ENCODE assay signal across 16 mouse cellular contexts in genomic region chr6:91266647-91267046, GRCm38 (mm10). TPM values are rescaled to one million over a fixed set of nuclear protein-coding genes. Genes with fewer than 3 reads are reported as not detected.
DNase-seq lines count a peak whose midpoint lies in the region; ATAC-seq lines count a peak whose summit lies in the region.
"Had no signal": no experiment of that assay in that cellular context is flagged by ENCODE, and none has a peak within 500 bp of the region (broad histone marks: within the 10 kb centered on the region; RNA-seq: fewer than 3 reads in every experiment).

No protein-coding gene starts in this region.

- 0 out of 2 replicates have a peak overlapping the region, but pooled peaks have one; percentile 23 for H3K27ac ChIP-seq in hindbrain, embryonic 12.5 days
- H3K27ac ChIP-seq in hindbrain, embryonic 10.5 days = no peak overlapping the region

- H3K27me3 ChIP-seq in hindbrain, embryonic 12.5 days = 0 out of 2 replicates have a peak, but pooled peaks cover 3% of the 10 kb centered on the region
- no peaks in the 10 kb centered on the region for H3K27me3 ChIP-seq in hindbrain, embryonic 10.5 days (ENCODE audit: insufficient read depth, poor library complexity, severe bottlenecking)
- H3K27me3 ChIP-seq: forebrain, embryonic 15.5 days had no signal

- DNase-seq in hindbrain, embryonic 10.5 days (ENCODE audit: low spot score) = no peak
- peak; percentile 31 for DNase-seq in thymus, postnatal 0 days (ENCODE audit: low spot score)
- no peak for DNase-seq in thymus, adult 18-20 months
- DNase-seq in cerebellum, postnatal 10 days = peak; percentile 82 to 87
- DNase-seq in frontal cortex, postnatal 25 days (ENCODE audit: low spot score in 2 of 2) = no peak
- DNase-seq in right cerebral cortex, postnatal 14 days = no peak
- DNase-seq: adrenal gland, postnatal 36 days; gastrocnemius, postnatal 25 days; kidney, adult 2 months; kidney, postnatal 4 days; liver; liver, postnatal 0 days; retina, postnatal 1 day had no signal

- H3K4me1 ChIP-seq in hindbrain, embryonic 12.5 days = peaks cover 10% of the 10 kb centered on the region; the same call in 1 of the 2 replicates
- peaks cover 14% of the 10 kb centered on the region for H3K4me1 ChIP-seq in hindbrain, embryonic 10.5 days (replicated peaks)

- no peaks in the 10 kb centered on the region for H3K9me3 ChIP-seq in hindbrain, embryonic 12.5 days (replicated peaks)
- H3K9me3 ChIP-seq in hindbrain, embryonic 10.5 days = no peaks in the 10 kb centered on the region
- H3K9me3 ChIP-seq: forebrain, embryonic 15.5 days had no signal

- no peak overlapping the region for H3K4me3 ChIP-seq in hindbrain, embryonic 12.5 days
- H3K4me3 ChIP-seq in hindbrain, embryonic 10.5 days = no peak overlapping the region
- H3K4me3 ChIP-seq: forebrain, embryonic 15.5 days had no signal

- no peak overlapping the region for H3K4me2 ChIP-seq in hindbrain, embryonic 12.5 days (replicated peaks)
- H3K4me2 ChIP-seq: forebrain, embryonic 15.5 days; midbrain, embryonic 11.5 days had no signal

- H3K36me3 ChIP-seq in hindbrain, embryonic 12.5 days = no peaks in the 10 kb centered on the region
- no peaks in the 10 kb centered on the region for H3K36me3 ChIP-seq in hindbrain, embryonic 10.5 days
- H3K36me3 ChIP-seq: forebrain, embryonic 15.5 days had no signal

- WGBS in hindbrain, embryonic 12.5 days = 94% methylated on average over 1 of the region's 1 CpGs
- WGBS in hindbrain, embryonic 10.5 days = 88% methylated on average over 1 of the region's 1 CpGs

- no peak overlapping the region for H3K9ac ChIP-seq in hindbrain, embryonic 12.5 days
- H3K9ac ChIP-seq: forebrain, embryonic 15.5 days; liver, postnatal 0 days had no signal

- no peak for ATAC-seq in hindbrain, embryonic 12.5 days (ENCODE audit: low FRiP score)
- ATAC-seq: forebrain, embryonic 15.5 days; liver, postnatal 0 days had no signal

RNA-seq across cellular contexts. Expression of gene Fbln2, which starts 54.4 kb away (rescaled TPM):
- 100 and 102 TPM in 2 replicates for polyA plus RNA-seq in hindbrain, embryonic 12.5 days (2016; fragmentation: Nextera tagmentation; extraction: Ambion mirVana)
- 28.5 and 32.2 TPM in 2 replicates for polyA plus RNA-seq in hindbrain, embryonic 10.5 days (2016; fragmentation: Nextera tagmentation; extraction: Ambion mirVana)
- polyA plus RNA-seq in thymus, postnatal 0 days (2015; fragmentation: Nextera tagmentation; extraction: Ambion mirVana) = 97.2 and 117 TPM in 2 replicates

Comparison
In these comparisons a context has a peak if more than half of its experiments do, and no peak if none do; other contexts are left out.
1. DNase-seq: peak in thymus, postnatal 0 days (single experiment) and cerebellum, postnatal 10 days (2 of 2); none in hindbrain, embryonic 10.5 days (single experiment), thymus, adult 18-20 months (0 of 2), frontal cortex, postnatal 25 days (0 of 2) and right cerebral cortex, postnatal 14 days (single experiment).